Mouse (Mus musculus) testis, adult 2 months (tissue): ENCODE measurements around the gene Ptprt.

Experiments
- CTCF ChIP-seq: fragments of 200-500 bp; IDR thresholded peaks from 2 replicates; pipeline ENCODE4 v1.5.1; 2012; ENCODE audit warnings: low read depth, mild to moderate bottlenecking, inconsistent platforms, low read length, moderate library complexity; ENCODE audit not compliant: control insufficient read depth, insufficient read depth, insufficient replicate concordance
- POLR2A ChIP-seq: fragments of 200-500 bp; IDR thresholded peaks from 2 replicates; pipeline ENCODE4 v1.6.1; 2012; ENCODE audit warnings: low read depth, mild to moderate bottlenecking, inconsistent platforms, low read length, moderate library complexity; ENCODE audit not compliant: control insufficient read depth

GRCm38 (mm10) chr2:161945424-161945823, 715.5 kb downstream of the Ptprt start:
- no peak for TF ChIP-seq CTCF
- TF ChIP-seq POLR2A = no peak
